Mouse (Mus musculus): ENCODE results near the gene Ehbp1.

The Ehbp1 gene

DNA sequence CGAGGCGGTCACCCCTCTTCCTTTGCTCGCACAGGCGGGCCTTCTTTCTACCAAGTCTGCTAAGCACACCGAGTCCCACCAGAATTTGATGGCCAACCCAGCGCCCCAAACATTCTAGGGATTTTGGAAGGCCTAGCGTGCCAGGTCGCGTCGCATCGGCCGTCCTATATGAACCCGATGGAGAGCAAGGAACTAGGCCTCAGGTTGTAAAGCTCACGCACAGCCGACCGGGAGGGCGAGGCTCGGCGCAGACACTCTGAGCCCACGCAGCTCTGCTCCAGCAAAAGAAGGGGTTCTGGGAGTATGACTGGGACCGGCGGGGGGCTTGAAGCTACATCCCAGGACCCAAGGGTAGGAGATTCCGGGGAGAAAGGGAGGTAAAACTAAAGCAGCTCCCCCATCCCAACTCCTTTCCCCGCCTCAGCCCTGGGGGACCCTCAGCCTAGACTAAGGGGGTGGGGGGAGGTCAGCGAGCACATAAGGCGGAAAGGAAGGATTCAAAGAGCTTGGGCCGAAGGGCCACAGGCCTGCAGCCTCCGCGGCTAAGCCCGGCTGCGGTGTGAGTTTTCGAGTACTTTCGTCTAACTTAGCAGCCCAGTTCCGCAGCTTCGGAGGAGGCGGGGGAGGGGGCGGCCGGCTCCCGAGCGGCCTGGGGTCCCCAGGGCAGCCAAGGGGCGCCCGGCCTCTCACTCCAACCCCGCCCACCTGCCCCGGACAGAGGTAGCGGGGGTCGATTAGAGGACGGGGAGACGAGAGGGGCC, 341.6 kb downstream of the Ehbp1 start:
- DNase-seq (ENCODE audit: low read depth), result no peak

DNA sequence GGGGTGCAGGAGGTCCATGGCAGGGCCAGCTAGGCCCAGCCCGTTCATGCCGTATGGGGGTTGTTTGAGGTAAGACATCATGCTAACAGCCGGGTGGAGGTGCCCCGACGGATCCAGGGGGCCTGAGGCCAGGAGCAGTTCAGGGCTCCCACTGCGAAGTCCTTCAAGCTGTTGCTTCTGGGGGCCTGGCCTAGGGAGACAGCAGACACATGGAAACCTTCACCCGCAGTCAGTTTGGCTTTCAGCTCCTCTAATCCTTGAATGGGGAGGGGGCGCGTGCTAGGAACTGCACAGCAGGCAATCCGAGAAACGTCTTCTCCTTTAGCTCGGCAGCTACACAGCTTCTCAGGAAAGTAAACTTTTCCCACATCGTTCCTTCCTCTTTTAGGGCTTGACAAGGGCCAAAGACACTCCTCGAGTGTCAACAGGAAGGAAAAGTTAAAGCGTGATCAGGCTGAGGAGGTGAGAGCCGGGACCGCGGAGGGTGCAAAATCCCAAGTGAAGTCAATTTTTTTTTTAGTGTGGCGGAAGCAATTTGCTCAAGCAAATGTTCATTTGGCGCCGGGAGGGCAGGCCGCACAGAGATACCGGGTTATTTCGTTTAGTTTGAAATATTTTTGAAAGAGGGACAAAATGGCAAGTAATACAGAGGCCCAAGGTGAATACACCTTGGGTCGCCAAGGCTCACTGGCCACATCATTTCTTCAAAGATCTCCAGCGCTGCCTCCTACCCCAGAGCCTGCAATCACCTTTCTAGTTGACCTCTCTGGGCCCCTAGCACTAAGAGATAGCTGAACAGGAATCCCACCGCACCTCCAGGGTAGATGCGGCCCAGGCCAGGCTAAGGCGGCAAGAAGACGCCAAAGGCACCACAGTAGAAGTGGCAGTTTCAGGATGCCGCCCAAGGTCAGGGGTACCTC, 342.4 kb downstream of the Ehbp1 start:
- DNase-seq (ENCODE audit: low read depth), result no peak

DNA sequence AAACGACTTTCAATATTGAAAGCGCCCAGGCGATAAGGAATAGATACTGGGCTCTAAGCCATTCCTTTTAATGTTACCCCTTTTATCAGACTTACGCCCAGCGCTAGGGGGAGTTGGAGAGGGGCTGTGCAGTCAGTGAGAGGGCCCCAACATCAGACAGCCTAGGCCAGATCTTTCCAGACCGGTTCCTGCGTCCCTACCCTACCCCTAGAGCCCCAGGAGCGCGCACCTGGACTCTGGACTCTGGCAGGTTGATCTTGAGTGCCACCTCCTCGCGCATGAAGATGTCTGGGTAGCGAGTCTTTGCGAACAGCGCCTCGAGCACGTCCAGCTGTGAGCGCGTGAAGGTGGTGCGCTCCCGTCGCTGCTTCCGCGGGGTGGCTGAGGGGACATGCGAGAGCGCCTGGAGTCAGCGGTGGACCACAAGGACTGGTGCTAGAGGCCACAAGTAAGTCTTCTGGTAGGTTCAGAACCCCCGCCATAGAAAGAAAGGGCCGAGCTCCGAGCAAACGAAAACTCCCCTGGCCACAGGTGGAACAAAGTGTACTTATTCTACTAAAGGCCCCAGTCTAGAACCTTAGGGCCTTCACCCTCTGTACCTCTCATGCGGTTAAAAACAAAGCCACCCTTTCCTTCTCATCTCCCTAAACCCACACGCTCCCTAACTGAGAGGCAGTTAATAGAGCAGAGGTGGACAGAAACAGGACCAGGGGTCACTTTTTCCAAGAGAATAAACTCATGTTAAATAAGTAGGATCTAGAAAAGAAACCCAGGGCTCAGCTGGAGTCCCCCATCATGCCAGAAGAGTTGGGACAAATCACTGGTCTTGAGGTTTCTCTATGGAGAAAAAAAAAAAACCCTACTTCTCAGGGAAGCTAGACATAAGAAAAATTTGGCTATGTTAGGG, 343.7 kb downstream of the Ehbp1 start:
- DNase-seq (ENCODE audit: low read depth), result no peak

DNA sequence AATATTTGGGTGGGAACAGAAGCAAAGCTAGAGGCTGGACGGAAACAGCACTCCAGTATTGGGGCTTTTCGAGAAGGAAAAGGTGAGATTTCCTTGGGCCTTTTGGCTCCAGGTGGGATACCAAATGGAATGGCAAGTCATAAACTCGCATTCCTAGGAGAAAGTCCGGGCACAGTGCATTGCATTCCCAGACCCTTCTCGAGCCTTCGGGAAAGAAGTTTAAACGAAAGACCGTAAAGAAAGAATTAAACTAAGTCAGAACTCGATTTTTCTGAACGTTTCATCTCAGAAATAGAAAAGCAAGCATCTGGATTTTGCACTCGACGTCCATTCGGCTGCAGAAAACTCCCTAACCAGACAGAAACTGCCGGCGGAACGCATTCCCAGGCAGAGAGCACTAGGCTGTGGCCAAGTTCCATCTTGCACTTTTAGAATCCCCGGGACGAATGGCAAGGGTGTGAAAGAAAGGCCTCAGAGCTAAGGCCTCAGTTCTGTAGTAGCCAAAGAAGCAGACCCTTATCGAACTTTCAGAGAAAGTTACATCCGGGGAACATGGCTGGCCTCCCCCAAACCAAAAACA, 344.4 kb downstream of the Ehbp1 start:
- DNase-seq (ENCODE audit: low read depth), result no peak

DNA sequence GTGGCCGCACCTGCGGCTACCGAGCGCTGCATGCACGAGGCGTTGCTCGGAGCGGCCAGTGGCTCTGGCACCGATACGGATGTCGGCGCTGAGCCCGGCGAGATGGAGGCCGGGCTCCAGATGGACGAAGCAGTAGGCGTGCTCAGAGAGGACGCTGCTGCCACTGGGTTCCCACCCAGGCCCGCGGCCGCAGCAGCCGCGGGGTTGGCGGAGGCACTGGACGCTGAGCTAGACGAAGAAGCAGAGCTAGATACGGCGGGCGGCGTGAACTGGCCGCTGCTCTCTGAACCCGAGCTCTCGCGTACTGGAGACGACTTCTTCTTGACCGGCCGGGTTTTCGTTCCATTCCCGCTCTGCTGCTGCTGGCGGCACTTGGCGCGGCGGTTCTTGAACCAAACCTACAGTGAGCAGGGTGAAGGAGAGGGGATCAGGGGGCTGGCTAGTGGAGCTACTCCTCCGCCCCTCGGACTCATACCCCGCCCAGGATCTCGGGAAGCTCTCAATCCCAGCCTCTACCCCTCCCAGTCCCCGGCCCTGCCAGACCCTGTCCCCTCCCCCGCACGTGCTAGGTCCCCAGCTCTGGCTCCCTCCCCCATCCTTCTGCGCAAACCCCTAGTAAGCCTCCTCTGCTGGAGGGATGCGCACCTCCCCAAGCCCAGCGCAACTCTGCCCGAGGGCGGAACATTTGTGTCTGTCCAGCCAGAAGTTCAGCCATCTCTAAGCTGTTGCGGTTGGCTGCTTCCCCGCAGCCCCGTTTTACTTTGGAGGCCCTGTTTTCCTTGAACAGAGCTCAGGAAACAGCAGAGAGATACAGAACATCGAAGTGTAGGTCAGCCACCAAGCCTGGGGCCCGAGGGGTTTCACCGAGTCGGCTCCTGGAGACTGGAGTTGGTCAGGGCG, 345.2 kb downstream of the Ehbp1 start:
- DNase-seq (ENCODE audit: low read depth), result no peak

DNA sequence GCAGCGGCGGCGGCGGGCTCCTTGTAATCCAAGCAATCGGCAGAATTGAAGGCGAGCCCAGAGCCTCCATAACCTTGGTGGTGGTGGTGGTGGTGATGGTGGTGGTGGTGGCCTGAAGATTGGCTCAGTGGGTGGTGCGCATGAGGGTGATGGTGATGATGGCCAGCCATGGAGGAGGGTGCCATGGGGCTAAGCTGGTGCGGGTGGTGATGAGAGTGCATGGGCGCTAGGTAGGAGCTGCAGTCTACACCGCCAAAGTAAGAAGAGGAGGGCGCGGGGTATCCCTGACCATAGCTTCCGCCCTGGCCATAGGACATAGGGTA, 345.8 kb downstream of the Ehbp1 start:
- DNase-seq (ENCODE audit: low read depth), result no peak

DNA sequence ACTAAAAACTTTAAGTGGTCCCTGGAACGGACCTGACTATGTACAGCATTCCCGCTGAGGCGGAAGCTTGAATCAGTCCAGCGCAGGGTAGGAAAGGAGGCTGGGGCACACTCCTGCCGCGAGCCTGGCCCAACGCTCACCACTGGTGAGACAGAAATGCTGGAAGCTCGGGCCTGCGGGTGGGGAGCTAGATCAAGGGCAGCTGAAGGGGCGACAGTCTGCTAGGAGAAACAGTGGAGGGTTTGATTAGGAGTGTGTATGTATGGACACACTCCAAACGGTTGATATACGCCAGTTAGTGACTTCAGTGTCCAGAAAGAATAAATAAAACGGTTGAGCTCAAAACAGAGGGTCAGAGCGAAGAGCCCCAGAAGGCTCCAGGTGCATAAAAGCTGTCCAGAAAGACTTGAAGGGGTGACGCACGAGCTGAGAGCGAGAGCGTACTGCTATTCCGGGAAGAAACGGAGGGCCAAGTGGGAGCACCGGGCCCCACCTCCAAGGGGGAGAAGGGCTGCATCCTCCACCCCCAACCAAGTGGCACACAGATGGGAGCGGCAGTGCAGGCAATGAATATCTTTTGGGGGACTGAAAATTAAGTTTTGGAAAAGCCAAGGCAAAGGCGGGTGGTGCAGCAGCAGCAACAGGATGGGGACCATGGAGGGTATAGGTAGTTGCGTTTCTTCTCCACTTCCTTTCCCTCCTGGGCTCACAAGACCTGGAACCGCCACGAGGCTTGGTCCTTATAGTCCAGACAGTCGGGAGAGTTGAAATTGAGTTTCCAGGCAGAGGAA, 346.4 kb downstream of the Ehbp1 start:
- no peak for DNase-seq (ENCODE audit: low read depth)

DNA sequence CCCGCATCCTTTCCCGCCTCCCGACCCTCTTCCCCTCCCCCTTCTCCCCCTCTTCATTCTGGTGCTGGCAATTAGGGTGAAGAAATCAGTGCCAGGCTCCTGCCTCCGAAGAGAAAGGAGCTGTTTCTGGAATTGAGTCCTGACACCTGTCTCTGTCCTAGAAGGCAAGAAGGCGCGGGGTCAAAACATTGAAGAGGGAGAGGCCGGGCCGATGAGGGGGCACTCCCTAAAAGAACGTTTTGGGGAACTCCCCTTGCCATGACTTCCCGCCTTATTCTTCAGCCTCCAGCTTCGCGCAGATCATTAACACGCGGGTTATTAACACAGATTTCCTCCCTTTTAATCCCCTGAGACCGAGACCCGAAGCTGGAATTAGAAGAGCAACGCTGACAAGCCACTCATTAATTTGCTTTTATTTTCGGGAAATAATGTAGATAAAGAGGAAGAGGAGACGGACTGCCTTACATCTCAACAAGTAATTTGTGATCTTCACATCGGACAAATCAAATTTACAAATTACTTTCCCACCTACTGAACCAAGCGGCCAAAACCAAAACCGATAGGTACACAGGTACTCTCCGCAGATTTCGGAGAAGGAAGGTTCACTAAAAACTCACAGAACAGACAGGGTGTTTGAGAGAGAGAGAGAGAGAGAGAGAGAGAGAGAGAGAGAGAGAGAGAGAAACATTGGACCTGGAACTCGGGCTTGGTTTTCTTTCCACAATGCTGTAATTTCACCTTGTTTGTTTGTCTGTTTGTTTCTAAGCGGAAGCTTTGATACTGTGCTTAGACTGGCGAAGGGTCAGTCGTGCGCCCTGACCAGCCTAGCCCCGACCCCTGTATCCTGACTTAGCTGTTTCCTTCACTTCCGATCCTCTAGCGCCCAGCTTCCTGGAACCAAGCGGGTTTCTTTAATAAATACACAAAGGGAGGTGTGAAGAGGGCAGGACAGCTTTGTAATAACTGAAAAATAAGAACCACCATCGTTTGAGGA, 347.4 kb downstream of the Ehbp1 start:
- no peak for DNase-seq (ENCODE audit: low read depth)

DNA sequence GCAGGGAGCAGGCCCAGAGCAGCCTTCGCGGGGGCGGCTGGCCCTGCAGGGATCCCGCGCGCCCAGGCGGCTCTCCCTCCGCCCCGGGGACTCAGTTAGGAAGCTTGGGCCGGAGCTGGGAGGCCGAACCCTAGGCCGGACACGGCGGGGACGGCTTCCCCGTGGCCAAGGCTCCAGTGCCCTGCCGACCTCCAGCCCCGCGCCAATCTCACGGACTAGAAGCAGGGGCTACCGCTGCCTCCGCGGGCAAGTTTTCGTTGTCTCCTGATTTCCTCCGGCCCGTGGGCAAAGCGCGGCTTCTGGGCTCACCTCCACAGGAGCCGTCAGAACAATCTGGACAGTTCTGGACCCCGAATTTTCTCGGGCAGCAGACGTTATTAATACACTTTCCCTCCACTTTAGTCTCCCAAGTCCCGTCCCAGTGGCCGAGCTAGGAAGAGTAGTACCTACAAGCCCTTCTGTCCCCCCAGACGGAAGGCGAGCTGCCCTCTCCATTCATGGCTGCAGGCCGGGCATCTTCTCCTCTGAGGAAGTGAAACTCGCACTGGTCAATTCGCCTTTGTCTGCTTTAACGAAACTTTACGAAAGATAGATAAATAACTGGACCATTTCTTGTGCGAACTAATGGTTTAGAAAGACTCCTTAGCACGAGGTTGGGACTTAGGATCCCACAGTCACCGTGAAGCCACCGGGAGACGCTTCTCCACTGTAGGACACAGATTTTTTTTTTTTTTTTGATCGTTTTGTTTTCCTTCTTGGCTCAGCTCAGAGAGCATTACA, 348.3 kb downstream of the Ehbp1 start:
- DNase-seq (ENCODE audit: low read depth), result no peak

DNA sequence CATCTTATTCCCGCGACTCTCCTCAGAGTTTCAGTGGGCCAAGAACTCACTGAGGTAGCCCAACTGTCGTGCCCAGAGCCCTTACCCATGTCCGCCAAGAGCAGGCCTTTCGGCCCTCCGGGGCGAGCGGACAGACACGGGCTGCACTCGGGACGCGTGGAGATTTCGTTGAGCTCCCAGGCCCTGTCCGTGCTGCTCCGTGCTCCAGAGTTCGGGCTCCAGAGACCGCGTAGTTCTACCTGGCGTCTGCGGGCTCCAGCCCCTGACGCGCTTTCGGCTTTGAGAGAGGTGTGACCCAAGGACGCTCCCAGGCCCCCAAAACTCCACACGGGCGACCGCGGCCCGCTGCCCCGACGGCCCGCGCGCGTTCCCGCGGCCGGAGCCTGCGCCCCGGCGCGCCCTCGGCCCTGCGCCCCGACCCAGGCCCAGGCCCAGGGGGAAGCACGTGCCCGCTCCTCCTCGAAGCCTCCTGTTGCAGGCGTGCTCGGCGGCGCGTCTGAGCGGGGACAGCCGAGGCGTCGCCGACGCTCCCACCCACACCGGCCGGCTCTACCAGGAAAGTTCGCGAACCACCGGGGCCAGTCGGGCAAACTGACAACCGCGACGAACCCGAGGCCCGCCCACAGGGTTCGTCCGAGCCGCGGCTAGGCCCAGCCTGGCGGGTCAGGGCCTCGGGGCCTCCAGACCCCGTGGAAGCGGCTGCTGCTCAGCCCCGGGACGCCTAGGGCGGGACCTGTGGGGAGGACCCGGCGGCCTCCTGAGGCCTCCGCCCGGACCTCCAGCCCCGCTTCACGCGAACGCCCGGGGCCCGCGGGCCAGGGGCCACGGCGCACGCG, 349.1 kb downstream of the Ehbp1 start:
- no peak for DNase-seq (ENCODE audit: low read depth)

DNA sequence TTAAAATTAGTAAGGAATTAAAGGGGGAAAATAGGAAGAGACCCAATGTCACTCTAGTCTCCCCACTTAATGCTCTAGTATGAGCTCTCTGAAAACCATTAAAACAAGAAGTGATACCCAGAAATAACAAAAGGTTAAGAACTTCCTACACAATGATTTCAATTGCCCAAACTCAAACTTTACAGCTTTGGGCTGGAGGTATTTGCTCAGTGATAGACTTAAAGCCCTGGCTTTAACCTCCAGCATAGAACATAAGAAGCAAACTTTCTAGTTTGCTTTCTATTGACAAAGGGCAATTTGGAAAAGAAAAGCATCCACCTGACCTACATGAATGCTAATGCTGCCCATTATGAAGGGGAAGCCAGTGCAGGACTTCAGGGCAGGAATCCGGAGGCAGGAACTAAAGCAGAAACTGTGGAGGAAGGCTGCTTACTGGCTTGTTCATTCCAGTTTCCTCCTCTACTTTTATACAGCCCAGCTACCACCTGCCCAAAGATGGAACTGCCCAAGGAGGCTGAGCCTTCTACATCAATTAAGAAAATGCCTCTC, 353.6 kb downstream of the Ehbp1 start:
- no peak for DNase-seq (ENCODE audit: low read depth)

DNA sequence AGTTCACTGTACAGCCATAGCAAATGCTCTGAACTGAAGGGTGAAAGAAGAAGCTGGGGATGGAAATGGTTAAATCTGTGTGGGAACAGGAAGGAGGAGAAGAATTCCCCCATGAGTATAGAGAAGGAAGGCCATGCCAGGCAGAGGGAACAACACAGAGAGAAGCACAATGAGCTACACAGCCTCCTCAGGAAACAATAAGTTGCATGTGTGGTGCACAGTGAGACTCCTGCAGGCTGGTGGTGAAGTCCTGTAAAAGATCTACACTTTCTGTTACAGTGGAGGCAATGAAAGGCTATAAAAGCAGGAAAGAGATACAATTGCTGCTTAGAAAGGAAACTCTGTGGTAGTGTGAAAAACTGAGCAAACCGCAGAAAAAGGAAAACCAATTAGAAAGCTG, 357.0 kb downstream of the Ehbp1 start:
- no peak for DNase-seq (ENCODE audit: low read depth)

DNA sequence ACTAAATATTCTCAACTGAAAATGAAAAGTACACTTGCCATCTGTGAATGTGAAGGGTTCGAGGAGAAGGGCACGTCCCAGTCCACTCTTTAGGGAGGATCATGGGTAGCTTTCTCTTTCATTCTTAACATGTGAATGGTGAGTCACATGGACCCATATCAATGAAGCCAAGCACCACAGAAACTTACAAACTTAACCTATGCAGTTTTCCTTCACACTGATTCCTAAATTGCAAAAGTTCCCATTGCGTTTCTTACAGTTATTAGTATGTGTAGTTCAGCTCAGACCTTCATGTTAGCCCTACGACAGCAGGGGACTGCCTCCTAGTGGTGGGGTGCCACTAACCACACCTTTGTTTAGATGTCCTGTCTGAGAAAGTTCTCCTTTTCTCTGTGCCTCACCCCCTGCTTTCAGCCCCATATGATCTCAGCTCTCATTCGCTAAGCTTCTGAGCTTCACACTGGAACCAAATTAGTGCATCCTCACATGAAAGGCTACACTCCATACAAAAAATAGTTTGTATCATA, 368.0 kb downstream of the Ehbp1 start:
- no peak for DNase-seq (ENCODE audit: low read depth)

DNA sequence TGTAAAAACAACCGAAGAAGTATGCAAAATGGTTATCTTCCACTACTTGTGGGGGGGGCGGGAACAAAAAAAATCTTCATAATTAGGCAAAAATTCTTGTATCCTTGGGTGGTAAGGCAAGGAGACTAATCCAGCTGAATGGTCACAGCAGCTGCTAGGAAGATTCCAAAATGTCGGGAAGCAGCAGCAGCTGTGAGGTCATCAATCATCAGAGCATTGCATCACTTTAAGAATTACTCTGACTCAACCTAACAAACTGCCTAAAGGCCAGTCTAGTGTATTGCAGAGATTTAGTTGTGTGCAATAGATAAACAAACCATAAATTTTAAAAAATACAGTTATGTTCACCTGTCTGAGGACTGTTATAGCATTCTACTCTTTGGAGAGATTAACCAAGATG, 368.5 kb downstream of the Ehbp1 start:
- no peak for DNase-seq (ENCODE audit: low read depth)

DNA sequence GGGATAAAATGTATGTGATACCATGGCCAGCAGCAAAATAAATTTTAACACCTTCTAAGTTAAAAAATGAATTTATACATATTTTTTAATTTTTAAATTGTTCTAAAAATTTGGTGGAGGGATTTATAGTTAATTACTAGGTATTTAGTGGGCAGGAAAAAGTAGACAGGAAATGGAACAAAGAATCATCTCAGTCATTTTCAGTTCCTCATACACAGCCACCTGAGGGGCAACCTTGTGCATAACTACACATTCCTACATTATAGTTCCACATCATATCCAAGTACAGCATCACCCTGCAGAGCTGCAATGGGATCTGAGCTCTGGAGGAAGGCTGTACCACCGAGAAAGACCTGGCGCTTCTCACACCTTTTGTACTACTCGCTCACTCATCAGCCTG, 373.2 kb downstream of the Ehbp1 start:
- DNase-seq (ENCODE audit: low read depth), result no peak
